Mouse (Mus musculus) left cerebral cortex, postnatal 10 days (tissue): ENCODE measurements around the gene Yeats4. TPM values are rescaled to one million over a fixed set of nuclear protein-coding genes. Genes with fewer than 3 reads are reported as not detected.

Experiments
- DNase-seq, 2 experiments: peaks; one replicate each; pipeline ENCODE4 v3.0.0; 2021 to 2022; ENCODE audit warnings: low spot score in 2 of 2, mixed read lengths in 1 of 2; ENCODE audit errors: extremely low spot score in 1 of 2
- intact Hi-C: fragments of 180-260 bp; cut with DNase I; formaldehyde crosslinking; loops from one replicate; pipeline ENCODE4 v1.15.1; 2025
- total RNA-seq, 2 experiments: library from RNA; stranded (reverse); gene quantifications; 2 replicates each; pipeline ENCODE4 v1.2.3; 2021

The Yeats4 gene
- total RNA-seq, 2 experiments from 2014 or later = 61.2 to 64.2 TPM

GRCm38 (mm10) chr10:117208221-117208620, 16.1 kb downstream of the Yeats4 start:
- no peak for DNase-seq
- intact Hi-C loops = loop anchor here (5.0 kb wide), 1 partner anchor 151 kb away; no protein-coding TSS in a partner anchor

DNA sequence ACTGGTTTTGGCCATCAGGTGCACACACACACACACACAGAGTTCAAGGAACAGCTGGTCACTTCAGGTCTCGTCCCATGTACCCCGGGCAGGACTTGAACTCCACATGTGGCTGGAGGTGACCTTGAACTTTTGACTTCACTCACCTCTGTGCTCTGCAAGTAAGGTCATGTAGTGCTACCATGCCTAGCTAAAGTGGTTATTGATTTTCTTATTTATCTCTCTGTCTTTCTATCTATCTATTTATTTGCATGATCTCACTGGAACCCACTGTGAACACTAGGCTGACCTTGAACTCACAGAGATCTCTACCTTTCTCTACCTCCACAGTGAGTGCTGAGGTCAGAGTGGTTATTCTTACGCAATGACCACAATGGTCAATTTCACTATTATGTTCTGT, 18.2 kb downstream of the Yeats4 start:
- no peak for DNase-seq
- intact Hi-C loops = loop anchor here (5.0 kb wide), 1 partner anchor 149 kb away; no protein-coding TSS in a partner anchor

DNA sequence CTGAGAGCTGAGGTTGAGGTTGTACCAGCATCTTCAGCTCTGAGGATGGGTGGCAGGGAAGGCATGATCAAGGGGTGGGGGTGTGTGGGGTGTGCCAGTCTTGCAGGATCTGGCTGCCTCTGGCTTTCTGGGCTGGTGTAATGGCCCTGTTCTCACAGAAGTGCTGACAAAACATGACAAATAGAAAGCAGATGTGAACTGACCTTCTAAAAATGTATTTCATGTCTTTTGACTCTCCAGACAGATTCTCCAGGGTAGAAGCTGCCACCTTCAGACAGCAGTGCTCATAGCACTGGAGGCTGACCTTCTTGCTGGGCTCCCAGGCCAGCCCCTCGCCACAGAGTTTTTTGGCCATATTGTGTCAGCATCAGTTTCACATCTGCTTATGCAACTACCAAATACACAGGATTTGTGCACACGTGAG, 20.7 kb downstream of the Yeats4 start:
- no peak for DNase-seq
- intact Hi-C loops = no loop called here

- intact Hi-C loops = no loop called here
Observed at GRCm38 (mm10) chr10:117202981-117203557, 21.2 kb downstream of the Yeats4 start.

GRCm38 (mm10) chr10:117199701-117200100, 24.6 kb downstream of the Yeats4 start:
- intact Hi-C loops = no loop called here

More at GRCm38 (mm10) chr10:117202981-117203557, 21.2 kb downstream of the Yeats4 start:
- no peak for DNase-seq

GRCm38 (mm10) chr10:117196696-117197095, 27.6 kb downstream of the Yeats4 start:
- intact Hi-C loops = no loop called here
- no peak for DNase-seq

More at GRCm38 (mm10) chr10:117199701-117200100, 24.6 kb downstream of the Yeats4 start:
- DNase-seq = no peak

DNA sequence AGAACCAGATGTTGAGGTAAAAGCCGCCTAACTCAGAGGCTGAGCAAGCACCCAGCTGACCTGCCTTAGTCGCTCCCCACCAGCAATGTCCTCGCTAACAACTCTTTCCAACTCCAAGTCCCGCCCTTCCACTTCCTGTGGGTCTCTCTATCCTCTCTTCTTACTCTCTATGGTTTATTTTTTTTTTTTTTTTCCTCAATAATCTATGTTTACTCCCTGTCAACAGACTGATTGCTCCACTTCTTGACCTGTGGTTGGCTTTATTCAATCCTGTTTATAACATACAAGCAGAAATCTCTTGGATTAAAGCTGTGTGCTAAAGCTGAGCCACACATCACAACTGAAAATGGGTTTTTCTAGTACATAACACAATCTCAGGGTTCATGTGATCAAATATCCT, 28.6 kb downstream of the Yeats4 start:
- intact Hi-C loops = no loop called here
- no peak for DNase-seq

DNA sequence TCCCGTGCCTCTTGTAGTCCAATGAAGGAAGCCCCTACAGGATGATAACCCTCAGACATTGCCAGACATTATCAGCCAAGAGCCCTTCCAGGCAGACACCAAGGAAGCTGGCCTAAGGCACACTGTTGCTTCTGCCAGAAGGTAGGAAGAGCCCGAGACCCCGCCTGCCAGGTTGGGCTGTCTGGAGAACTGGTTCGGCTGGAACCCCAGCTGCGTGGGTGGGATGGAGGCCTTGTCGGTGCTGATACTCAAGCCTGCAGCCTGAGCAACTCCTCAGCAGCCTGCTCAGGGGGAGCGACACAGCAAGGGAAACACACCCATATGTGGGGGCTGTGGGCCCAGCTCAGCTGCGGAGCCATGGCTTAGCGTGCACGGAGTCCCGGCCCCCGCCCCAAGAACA, 29.3 kb downstream of the Yeats4 start:
- intact Hi-C loops = no loop called here
- DNase-seq = no peak

GRCm38 (mm10) chr10:117193364-117193763, 30.9 kb downstream of the Yeats4 start:
- intact Hi-C loops = no loop called here
- no peak for DNase-seq

GRCm38 (mm10) chr10:117185399-117186089, 38.8 kb downstream of the Yeats4 start:
- intact Hi-C loops = no loop called here

GRCm38 (mm10) chr10:117181098-117181497, 43.2 kb downstream of the Yeats4 start:
- DNase-seq = no peak
- intact Hi-C loops = no loop called here

More at GRCm38 (mm10) chr10:117185399-117186089, 38.8 kb downstream of the Yeats4 start:
- no peak for DNase-seq

- no peak for DNase-seq
- intact Hi-C loops = no loop called here
Observed at GRCm38 (mm10) chr10:117174645-117175044, 49.7 kb downstream of the Yeats4 start.

- intact Hi-C loops = no loop called here
- DNase-seq = no peak
Observed at GRCm38 (mm10) chr10:117173566-117174438, 50.5 kb downstream of the Yeats4 start.

DNA sequence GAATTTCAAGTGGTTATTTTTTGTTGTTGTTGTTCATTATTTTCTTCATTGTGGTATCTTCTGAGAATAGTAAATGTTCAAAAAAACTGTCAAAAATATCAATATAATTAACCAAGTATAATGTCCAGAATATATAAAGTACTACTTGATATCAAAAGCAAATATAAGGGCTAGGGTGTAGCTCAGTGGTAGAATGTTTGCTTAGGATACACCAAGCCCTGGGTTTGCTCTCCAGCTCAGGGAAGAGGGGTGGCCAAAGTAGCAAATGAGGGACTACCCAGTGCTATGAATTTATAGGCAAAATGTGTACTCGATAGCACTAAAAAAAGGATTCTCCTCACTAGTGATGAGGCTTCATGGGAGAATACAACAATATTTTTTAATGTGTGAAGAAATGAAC, 51.2 kb downstream of the Yeats4 start:
- intact Hi-C loops = no loop called here
- no peak for DNase-seq

DNA sequence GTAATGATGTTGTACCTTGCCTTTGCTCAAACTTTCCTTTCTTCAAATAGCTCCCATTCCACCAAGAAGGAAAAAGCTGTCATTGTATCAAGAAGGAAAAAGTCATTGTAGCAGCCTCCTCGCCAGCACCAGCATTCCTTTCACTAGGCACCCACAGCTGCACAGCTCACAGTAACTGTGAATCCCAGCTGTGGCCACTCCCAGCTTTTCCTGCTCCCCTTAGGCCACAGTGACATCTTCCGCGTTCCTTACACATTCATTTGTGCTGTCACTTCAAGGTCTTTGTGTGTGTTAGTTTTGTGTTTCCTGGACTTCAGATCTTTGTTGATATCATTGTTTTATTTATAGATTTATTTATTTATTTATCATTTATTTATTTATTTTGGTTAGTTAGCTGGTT, 52.2 kb downstream of the Yeats4 start:
- intact Hi-C loops = no loop called here
- peak in 1 of 2 experiments; percentile 27 for DNase-seq

- no peak for DNase-seq
- intact Hi-C loops = no loop called here
Observed at GRCm38 (mm10) chr10:117166785-117167425, 57.4 kb downstream of the Yeats4 start.
